Mouse (Mus musculus) thymus, adult 18-20 months (tissue): ENCODE results near the gene Rabgef1.

Source experiments
- DNase-seq, 2 experiments: peaks; one replicate each; pipeline ENCODE4 v3.0.0; 2022; ENCODE audit warnings: mixed read lengths in 2 of 2

Rabgef1 gene

GRCm38 (mm10) chr5:130171423-130171954 lies at the start of gene Rabgef1:
Gene Rabgef1 (plus strand): TSS chr5:130171798.
- DNase-seq, result peak; percentile 82 to 83

GRCm38 (mm10) chr5:130122355-130122754 lies 49.2 kb upstream of the Rabgef1 start:
- no peak for DNase-seq

- no peak for DNase-seq
Observed at GRCm38 (mm10) chr5:130124271-130124670, 47.3 kb upstream of the Rabgef1 start.

- DNase-seq, result no peak
Observed at GRCm38 (mm10) chr5:130128686-130129523, 42.7 kb upstream of the Rabgef1 start.

- DNase-seq, result no peak
Observed at GRCm38 (mm10) chr5:130129524-130129793, 42.1 kb upstream of the Rabgef1 start.

GRCm38 (mm10) chr5:130136597-130136996 lies 35.0 kb upstream of the Rabgef1 start:
- no peak for DNase-seq

- peak; percentile 13 to 25 for DNase-seq
Observed at GRCm38 (mm10) chr5:130139393-130139792, 32.2 kb upstream of the Rabgef1 start.

GRCm38 (mm10) chr5:130141138-130141537 lies 30.5 kb upstream of the Rabgef1 start:
- no peak for DNase-seq

GRCm38 (mm10) chr5:130142041-130142440 lies 29.6 kb upstream of the Rabgef1 start:
- DNase-seq, result no peak

GRCm38 (mm10) chr5:130143101-130143500 lies 28.5 kb upstream of the Rabgef1 start:
- DNase-seq, result no peak

GRCm38 (mm10) chr5:130143977-130144333 lies 27.6 kb upstream of the Rabgef1 start:
- DNase-seq, result peak; percentile 46 to 49

- DNase-seq, result peak; percentile 89 to 95
Observed at GRCm38 (mm10) chr5:130144334-130145312, 27.0 kb upstream of the Rabgef1 start, which contains the start of gene Kctd7. Gene Kctd7 (plus strand): TSS chr5:130144861.

- no peak for DNase-seq
Observed at GRCm38 (mm10) chr5:130145961-130146360, 25.6 kb upstream of the Rabgef1 start.

GRCm38 (mm10) chr5:130149726-130150310 lies 21.8 kb upstream of the Rabgef1 start:
- DNase-seq, result no peak

- no peak for DNase-seq
Observed at GRCm38 (mm10) chr5:130154286-130154685, 17.3 kb upstream of the Rabgef1 start.

- no peak for DNase-seq
Observed at GRCm38 (mm10) chr5:130158545-130158944, 13.1 kb upstream of the Rabgef1 start.

GRCm38 (mm10) chr5:130159761-130160201 lies 11.8 kb upstream of the Rabgef1 start:
- no peak for DNase-seq

GRCm38 (mm10) chr5:130163670-130164069 lies 7.9 kb upstream of the Rabgef1 start:
- peak; percentile 22 to 40 for DNase-seq

GRCm38 (mm10) chr5:130165213-130165612 lies 6.4 kb upstream of the Rabgef1 start:
- no peak for DNase-seq

GRCm38 (mm10) chr5:130169109-130169508 lies 2.5 kb upstream of the Rabgef1 start:
- DNase-seq, result no peak

GRCm38 (mm10) chr5:130170666-130171422 lies 754 bp upstream of the Rabgef1 start:
- no peak for DNase-seq
